Mouse (Mus musculus): ENCODE results near the gene Selenbp1. TPM values are rescaled to one million over a fixed set of nuclear protein-coding genes. Genes with fewer than 3 reads are reported as not detected.
"Not testable (repeated sequence)": the region's sequence is repeated elsewhere in the genome, so short reads cannot be mapped to it uniquely, and the experiment has no call there.

Selenbp1 gene
- 10 to 100 TPM; 40.5 to 81.7 TPM for total RNA-seq (2021)
- long read RNA-seq, experiment 1, transcript Selenbp1-201 (12 exons, 1,712 nt), result major isoform, 136 of 174 reads
- long read RNA-seq, experiment 1, partial matches to known transcripts, result 26 of 174 reads
- long read RNA-seq, experiment 1, other reads (novel, unspliced or antisense), result 12 of 174 reads
- long read RNA-seq, experiment 2, transcript Selenbp1-201 (12 exons, 1,712 nt), result major isoform, 18 of 22 reads
- long read RNA-seq, experiment 2, partial matches to known transcripts, result 0 of 22 reads
- long read RNA-seq, experiment 2, other reads (novel, unspliced or antisense), result 4 of 22 reads

DNA sequence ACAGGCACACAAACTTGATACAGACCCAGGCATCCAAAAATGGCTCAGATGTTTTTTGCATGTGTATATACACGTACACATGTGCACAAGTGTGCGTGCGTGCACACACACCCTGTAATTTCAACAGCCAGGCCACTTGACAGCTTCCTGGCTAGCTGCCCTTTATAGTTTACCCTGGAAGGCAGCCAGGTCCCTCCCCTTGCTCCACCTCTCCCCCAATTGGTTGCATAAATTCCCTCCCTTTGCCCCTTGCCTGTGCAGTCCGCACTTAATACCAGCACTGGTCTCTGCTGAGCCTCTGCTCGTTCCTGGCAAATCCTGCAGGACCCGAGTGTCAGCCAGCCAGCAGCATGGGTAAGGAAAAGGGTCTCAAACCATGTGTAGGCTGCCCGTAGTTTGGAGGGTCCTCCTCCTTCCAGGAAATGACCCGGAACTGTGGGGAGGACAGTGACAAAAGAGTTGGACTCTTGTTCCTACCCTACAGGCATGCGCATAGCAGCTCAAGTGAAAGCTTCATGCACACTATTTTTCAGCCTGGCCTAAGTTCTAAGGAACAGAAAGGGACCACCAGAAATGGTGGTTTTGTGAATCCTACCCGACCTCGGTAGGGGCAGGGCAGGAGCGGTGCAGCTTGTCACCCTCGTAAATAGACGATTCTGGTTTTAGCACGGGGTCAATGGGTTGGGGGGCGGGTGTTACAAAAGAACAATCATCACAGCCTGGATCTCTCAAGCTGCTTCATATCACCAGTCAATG lies at the start of gene Selenbp1:
Selenbp1 (plus strand) TSS at position 248 of the 756 bp plus-strand sequence.
- DNase-seq, result peak; percentile 90

DNA sequence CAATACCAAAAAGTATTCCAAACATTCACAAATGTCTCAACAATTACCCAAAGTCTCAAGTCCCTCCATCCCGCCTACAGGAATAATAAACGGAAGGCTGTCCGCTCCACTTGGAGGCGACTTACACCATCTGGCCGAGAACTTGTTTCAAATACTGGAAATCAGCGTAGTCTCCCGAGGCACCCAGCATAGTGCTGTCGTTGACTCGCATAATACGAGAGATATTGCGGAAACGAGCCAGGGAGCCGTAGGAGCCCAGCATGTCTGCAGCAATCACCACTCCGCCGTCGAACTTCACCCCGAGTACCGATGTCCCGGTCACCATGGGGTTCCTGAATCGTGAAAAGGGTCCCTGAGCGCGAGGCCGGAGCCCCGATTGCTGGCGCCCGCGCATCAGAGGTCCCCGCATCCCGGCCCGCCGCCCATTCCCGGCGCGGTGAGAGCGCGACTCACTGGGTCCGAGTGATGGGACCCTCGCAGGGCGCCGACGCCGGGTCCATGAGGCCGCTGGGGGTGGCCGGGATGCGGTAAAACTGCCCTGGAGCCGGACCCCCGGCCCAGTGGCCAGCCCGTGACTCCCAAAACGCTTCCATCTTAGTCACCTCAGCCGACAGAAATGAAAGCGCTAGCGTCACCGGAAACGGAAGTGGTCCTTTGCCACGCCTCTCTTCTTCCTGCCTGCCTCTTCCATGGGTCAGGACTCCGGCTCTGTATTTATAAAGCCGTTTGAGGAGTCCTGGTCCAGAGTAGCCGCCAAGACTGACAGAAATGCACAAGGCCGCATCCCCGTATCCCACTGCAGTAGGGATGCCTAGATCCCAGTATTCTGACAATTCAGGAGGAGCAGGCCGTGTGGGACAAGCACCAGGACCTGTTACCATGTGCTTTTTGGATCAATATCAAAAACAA lies 46.3 kb upstream of the Selenbp1 start, which contains the start of gene Psmb4:
Psmb4 (minus strand) TSS at position 646 of the 909 bp plus-strand sequence.
- peak; percentile 89 to 91 for DNase-seq

DNA sequence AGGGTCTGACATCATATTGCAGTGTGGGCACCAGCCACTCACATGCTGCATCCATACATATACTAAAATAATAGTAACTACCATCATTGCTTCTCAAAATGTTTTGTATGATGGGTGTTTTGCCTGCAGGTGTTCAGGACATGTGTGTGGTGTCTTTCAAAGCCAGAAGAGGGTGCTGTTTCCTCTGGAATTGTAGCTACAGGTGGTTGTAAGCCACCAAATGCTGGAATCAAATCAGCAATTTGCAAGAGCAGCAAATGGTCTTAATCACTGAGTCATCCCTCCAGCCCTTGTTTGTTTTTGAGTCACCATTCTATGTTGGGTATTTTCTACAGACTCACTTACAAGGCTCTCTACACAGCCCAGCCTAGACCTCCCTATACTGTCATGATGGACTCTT lies 44.3 kb upstream of the Selenbp1 start:
- peak; percentile 35 to 60 for DNase-seq

DNA sequence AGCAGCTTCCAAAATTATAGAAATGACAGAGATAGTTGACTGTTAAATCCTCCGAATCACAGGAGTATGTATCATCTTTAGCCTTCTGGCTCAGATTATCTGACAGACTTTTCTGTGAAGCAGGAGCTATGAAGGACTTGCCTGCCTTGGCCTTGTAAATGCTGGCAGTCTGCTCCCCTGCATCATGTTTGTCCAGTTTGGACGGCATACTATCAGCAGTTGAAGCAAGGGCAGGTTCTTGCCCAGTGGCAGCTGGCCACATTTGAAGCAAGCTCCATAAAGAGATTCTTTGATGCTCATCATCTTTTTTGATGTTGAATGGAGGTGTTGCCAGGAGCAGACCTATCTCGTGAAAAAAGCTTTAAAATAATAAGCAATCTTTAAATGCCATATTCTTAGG lies 38.8 kb upstream of the Selenbp1 start:
- DNase-seq, result peak in 1 of 2 experiments; percentile 40

DNA sequence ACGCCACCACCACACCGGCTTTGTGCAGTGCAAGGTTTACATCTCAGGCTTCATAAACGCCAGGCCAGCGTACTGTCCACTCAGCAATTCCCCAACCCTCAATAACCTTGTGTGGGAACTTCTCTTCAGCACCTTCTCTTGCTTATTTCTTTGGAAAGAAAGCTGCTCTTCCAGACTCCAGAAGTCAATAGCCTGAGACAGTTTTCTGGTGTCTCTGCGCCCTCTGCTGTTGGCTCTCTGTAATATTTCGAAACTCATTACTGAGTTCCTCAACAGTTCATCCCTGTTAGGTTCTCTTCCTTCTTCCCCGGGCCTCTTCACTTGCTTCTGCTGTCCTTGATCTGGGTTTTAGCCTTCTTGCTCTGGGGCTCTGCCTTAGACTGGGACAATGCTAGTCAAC lies 30.1 kb upstream of the Selenbp1 start:
- DNase-seq, result peak; percentile 70 to 80

DNA sequence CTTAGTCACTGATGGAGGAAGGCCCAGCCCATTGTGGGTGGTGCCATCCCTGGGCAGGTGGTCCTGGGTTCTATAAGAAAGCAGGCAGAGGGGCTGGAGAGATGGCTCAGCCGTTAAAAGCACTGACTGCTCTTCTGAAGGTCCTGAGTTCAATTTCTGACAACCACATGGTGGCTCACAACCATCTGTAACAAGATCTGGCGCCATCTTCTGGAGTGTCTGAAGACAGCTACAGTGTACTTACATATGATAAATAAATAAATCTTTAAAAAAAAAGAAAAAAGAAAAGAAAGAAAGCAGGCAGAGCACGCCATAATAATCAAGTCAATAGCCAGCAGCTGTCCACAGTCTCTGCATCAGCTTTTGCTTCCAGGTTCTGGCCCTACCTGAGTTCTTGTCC lies 28.1 kb upstream of the Selenbp1 start:
- not testable (repeated sequence) for DNase-seq

DNA sequence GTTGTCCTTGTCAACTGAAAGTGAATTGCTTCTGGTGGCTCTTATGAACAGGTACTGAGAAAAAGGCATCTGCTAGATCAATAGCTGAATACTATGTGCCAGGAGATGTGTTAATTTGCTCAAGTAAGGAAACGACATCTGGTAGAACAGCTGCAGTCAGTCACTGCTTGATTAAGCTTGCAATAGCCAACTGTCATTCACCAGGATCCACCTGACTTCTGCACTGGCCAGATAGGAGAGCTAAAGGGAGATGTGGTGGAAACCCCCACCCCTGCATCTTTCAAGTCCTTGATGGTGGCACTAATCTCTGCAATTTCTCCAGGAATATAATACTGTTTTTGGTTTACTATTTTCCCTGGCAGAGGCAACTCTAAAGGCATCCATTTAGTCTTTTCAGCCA lies 26.4 kb upstream of the Selenbp1 start:
- DNase-seq, result no peak

DNA sequence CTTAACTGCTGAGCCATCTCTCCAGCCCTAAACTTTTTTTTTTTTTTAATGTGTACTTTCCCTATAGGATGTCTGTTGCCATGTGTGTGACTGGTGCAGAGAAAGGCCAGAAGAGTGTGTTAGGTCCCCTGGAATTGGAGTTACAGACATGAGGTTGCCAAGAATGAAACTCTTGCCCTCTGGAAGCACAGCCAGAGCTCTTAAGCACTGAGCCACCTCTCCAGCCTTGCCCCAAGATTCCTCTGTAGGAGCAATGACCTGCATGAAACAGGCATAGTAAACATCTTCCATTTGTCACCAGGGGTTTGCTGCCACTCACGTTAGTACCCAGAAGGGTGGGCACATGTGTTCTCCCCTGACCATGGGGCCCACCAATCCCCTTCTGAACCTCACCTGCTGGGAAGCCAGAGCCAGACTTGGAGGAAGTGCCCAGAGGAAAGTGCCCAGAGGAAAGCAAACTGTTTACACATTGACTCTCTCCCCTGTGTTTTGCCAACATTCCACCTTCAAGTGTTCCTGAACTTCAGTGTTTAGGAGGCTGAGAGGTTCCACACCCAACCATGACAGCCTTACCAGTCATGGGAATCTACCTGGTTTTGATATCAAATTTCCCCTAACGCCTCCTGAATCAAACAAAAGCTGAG lies 21.7 kb upstream of the Selenbp1 start:
- no peak for DNase-seq

DNA sequence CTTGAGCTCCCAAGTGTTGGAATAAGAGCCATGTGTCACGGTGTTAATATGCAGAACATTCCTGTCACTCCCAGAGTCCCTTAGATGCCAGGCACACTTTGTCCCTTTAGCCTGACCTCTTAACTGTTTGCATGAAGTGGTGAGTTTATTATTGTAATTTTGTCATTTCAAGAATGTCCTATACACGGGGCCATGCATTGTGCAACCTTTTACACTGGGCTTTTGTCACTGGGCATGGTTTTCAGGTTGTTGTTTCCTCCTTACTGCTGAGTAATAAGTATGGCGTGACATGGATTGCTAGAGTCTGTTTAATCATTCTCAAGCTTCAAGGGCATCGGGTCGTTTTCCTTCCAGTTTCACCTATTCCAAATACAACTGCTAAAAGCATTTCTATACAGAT lies 19.1 kb upstream of the Selenbp1 start:
- no peak for DNase-seq

DNA sequence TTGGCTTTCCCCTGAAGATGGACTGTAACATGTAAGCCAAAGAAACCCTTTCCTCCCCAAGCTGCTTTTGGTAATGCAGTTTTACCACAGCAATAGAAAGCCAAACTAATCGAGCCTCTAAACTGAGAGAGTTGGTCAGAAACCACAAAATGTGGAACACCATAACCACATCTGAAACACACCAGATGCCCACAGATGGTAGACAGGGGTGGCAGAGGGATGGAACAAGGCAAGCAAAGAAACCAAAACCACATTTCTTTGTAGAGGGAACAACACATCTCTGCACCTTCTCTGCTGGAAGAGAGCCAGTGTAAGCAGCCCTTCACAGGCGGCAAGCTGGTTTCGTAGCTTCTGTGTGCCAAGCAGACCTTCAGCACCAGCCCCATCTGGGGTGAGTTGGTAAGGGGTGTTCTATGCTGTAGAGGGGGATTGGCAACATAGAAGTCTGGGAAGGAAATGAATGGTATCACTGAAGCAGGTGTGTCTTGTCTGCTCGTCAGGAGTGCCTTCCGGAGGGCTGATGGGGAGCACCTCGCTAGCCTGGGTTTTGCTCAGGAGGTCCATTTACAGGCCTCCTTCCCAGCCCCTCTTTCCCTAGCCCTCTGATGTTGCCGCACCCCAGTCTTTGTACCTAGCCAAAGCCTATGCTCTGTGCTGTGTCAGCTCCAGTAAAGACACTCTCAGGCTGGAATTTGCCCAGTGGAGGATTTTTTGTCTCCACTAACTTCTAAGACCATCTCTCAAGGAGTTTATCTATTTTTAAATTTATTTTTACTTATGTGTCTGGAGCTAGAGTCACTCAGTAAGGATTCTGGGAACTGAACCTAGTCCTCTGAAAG lies 16.7 kb upstream of the Selenbp1 start:
- no peak for DNase-seq

DNA sequence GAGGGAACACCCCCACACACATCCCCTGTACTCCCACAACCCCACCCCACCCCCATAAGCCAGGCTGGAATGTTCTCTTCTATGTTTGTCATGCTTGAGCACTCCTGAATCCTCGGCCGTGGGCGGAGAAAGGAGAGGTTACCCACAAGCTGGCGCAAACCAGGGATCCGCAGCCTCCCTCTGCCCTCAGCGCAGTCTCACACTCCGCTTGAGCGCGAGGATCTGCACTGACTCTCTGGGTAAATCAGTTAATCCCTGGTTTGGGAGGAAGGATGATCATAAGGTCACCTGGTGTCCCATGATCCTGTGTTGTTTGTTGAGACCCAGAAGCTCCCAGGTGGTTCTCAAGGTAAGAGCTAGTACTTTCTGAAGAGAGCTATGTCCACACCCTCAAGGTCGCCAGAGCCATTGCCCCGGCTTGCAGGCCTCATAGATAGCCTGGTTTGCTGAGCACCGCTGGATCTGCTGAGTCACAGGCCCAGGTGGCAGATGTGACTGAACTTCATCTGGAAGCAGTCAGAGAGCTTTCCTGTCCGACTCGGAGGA lies 15.0 kb upstream of the Selenbp1 start:
- DNase-seq, result peak in 1 of 2 experiments; percentile 19

DNA sequence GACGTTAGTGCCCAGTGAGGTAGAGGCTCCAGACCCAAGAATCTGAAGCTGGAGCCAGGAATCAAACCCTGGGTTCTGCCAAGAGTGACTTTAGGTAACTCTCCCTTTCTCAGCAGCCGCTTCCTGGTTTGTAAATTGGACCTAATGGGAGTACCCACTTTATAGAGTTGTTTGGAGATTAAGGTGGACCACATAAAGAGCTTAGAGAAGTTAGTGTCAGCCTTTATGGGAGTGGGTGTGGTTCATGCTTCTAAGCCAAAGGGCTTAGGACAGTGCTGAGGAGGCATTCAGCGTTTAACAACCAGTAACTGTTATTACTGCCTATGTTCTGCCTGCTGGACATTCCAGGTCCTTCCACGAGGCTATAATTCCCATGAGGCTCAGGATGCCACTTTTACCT lies 14.0 kb upstream of the Selenbp1 start:
- DNase-seq, result no peak

DNA sequence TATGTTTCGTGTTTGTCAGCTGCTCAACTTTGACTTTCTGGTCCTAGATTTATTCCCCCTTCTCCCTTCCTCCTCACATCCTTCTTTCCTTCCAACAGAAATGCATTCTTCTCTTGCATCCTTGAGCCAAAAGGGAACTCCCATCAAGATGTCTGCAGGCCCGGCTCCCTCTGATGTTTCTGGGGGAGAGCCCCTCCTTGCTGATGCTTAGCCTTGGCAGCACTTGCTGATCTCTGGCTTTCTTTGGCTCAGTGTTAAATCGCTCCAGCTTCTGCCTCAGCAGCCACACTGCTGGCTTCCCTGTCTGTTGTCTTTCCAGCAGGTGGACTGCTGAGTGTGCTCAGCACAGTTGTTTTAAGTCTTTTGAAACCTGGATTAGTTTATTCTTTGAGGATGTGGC lies 11.8 kb upstream of the Selenbp1 start:
- no peak for DNase-seq

DNA sequence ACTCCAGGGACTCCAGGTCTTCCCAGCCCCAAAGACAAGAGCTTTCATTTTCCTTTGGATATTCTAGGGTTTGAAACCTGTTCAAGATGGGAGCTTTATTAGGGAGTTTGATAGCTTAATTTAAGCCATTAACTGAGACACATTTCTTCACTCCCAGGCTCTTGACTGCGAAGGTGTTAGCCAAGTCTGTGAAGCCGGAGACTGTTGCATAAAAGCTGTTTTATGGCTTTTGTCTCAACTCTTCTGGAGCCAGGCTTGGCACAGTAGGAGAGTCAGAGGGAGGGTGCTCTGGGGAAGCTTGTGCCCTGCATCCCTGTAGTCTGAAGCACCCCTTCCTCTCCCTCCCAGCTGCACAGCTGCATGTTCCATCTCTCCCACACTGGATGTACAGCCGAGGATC lies 10.5 kb upstream of the Selenbp1 start:
- DNase-seq, result no peak

DNA sequence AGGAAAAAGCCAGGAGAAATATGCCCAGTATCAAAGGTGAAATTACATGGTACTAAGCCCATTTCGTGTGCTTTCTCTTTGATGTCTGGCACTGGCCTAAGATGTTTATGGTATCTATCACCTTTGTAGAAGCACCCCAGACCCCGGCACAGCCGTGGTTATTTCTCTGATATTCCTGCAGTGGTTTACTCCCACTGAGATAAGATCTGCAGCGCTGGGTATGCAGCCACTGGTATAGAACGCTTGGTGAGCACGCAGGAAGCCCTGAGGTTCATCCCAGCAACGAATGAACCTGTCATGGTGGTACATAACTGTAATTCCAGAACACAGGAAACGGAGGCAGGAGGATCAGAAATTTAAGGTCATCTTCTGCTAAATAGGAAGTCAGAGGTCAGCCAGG lies 8.2 kb upstream of the Selenbp1 start:
- no peak for DNase-seq

DNA sequence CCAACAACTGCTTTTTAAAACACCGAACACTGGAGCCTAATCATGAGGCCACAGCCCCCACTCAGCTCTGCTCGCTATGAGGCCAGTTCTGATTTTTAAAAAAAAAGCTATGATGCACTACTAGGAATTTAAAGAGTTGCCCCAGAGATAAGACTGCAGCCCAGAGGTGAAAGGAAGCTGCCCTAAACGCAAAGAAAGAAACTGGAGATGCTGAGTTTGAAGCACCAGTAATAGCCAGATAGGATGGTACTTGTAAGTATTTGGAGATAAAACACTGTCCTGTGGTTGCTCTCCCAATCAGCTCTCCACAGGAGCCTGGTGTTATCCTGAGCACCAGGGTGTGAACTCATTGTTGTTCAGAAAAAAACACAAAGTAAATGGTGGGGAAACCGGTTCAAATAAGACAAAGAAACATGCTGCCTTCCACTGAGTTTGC lies 6.5 kb upstream of the Selenbp1 start:
- not testable (repeated sequence) for DNase-seq

DNA sequence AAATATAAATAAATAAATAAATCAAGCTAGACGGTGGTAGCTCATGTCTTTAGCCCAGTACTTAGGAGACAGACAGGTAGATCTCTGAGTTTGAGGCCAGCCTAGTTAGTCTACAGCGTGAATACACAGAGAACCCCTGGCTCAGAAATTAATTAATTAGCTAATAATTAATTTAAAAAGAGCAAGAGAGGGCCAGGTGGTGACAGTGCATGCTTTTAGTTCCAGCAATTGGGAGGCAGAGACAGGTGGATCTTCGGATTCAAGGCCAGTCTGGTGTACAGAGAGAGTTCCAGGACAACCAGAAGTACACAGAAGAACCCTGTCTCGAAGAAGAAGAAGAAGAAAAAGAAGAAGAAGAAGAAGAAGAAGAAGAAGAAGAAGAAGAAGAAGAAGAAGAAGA lies 3.9 kb upstream of the Selenbp1 start:
- not testable (repeated sequence) for DNase-seq

DNA sequence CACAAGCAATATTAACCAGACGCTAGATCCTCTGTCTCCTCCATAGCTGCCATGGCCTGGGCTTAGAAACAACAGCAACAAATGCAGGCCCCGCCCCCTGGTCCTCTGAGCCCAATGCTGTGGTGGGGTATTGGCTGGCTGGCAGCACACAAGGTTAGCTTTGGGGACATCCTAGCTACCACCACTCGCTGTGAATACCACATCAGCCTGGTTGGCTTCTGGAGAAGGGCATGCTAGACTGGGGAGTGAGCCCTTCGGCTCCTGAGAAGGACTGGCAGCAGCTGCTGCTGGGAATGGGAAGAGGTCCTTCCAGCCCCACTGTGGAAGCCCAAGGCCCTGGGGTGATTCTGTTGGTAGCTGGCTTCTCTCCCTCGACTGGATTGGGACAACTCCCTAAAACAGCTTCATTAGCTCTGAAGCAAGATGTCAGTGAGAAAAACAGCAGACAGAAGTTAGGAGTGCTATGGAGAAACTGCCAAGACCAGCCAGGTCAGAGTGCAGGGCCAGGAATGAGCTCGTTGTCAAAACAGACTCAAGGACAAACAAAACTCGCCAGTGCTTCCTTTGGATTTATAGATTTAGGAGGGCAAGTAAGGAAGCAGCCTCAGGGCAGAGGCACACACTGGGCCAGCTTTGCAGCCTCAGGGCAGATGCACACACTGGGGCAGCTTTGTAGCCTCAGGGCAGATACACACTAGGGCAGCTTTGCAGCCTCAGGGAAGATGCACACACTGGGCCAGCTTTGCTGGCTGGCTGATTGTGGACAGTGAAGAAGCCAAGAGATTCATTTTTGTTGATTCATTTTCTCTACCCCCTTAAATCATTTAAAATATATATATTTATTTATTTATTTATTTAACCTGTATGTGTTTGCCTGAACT lies 2.2 kb upstream of the Selenbp1 start:
- DNase-seq, result peak; percentile 46 to 59

DNA sequence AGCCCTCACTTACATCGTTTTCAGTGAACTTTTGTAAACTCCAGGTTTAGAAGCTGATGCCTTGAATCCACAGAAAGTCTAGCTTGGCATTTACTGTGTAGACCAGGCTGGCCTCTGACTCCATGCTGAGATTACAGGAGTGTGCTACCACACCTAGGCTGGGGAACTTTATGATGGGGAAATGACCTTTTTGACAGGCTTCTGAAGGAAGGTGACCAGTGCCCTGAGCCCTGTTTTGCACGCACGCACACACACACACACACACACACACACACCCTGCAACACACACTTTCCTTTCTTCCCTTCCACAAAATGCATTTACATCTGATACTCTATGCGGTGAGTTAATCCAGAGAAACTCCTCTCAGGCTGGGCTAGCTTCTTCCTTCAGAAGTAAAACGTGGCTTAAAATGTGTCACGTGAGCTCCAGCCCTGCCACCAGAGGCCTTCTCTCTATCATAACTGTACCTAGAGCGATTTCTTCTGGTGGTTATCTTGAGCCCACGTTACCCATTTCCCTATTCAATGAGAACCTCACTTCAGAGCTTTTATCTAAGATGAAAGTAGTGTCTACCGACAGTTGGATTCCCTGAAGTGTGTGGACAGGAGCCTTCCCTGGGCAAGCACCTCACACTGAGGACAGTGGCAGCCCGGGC lies 1.3 kb upstream of the Selenbp1 start:
- DNase-seq, result not testable (repeated sequence)
